ENCODE assay signal across 8 mouse cellular contexts in the genomic region with DNA sequence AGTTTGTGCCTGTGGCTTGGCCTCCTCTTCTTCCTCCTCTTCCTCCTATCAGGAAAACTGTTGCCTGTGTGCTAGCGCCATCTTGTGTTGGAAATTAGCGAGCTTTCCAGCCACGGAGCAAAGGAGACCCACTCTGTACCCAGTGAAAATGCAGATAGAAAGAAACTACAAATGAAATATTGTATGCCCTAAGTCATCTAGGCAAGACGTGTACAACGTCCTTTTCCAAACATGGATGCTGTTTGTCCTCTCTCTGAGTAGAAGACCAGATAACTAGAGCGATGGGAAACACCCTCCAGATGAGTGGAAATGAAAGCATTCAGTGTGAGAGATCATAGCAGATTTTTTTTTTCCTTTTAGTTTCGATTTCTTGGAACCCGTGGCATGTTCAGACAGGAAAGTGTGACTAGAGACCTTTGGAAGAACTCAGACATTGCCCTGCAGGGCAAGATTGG. TPM values are rescaled to one million over a fixed set of nuclear protein-coding genes. Genes with fewer than 3 reads are reported as not detected.
DNase-seq lines count a peak whose midpoint lies in the region; ATAC-seq and TF ChIP-seq lines count a peak whose summit lies in the region.

A gene (plus strand): TSS at position 405 of the 455 bp plus-strand sequence.

- peaks cover 2% of the 10 kb centered on the region for H3K4me1 ChIP-seq in testis, adult 2 months (ENCODE audit: control insufficient read depth, insufficient read depth, low read length)
- H3K4me1 ChIP-seq in kidney, adult 2 months (ENCODE audit: control insufficient read depth, insufficient read depth, low read length): no peaks in the 10 kb centered on the region
- peaks cover 3% of the 10 kb centered on the region; the same call in 1 of the 2 replicates for H3K4me1 ChIP-seq in limb, embryonic 12.5 days (replicated peaks)
- H3K4me1 ChIP-seq in midbrain, embryonic 14.5 days (ENCODE audit: control insufficient read depth, insufficient read depth, low read length): peaks cover 44% of the 10 kb centered on the region

- DNase-seq in testis, postnatal 14 days (ENCODE audit: low spot score): no peak
- peak; percentile 72 for DNase-seq in embryo, embryonic 9.5 days (ENCODE audit: extremely low spot score)
- peak; percentile 74 to 88 for DNase-seq in heart, adult 18-20 months
- peak; percentile 74 for DNase-seq in kidney, adult 2 months
- DNase-seq in midbrain, embryonic 14.5 days: peak; percentile 85
- DNase-seq in spleen, adult 18-20 months: peak; percentile 45 to 70

- H3K9me3 ChIP-seq in limb, embryonic 12.5 days: no peaks in the 10 kb centered on the region
- H3K9me3 ChIP-seq in midbrain, embryonic 14.5 days (ENCODE audit: control insufficient read depth, low read length): no peaks in the 10 kb centered on the region

- H3K4me2 ChIP-seq in limb, embryonic 12.5 days: peak within 1 kb of the TSS; percentile 8; the same call in 1 of the 2 replicates
- H3K4me2 ChIP-seq in midbrain, embryonic 14.5 days (ENCODE audit: low read length): no peak within 1 kb of the TSS

- no peak within 1 kb of the TSS for H3K9ac ChIP-seq in limb, embryonic 12.5 days (replicated peaks)
- no peak within 1 kb of the TSS for H3K9ac ChIP-seq in midbrain, embryonic 14.5 days (replicated peaks; ENCODE audit: low read length)

- H3K27ac ChIP-seq in testis, adult 2 months (ENCODE audit: control insufficient read depth, insufficient read depth, low read depth, low read length): no peak within 1 kb of the TSS
- H3K27ac ChIP-seq in kidney, adult 2 months (ENCODE audit: insufficient read depth, low read depth, low read length): peak within 1 kb of the TSS; percentile 55
- no peak within 1 kb of the TSS for H3K27ac ChIP-seq in limb, embryonic 12.5 days
- no peak within 1 kb of the TSS for H3K27ac ChIP-seq in midbrain, embryonic 14.5 days (replicated peaks; ENCODE audit: low read depth, low read length)

- no peaks in the 10 kb centered on the region for H3K27me3 ChIP-seq in testis, adult 2 months (ENCODE audit: control insufficient read depth, insufficient read depth, low read length)
- H3K27me3 ChIP-seq in kidney, adult 2 months (replicated peaks; ENCODE audit: control insufficient read depth, insufficient read depth, low read length): no peaks in the 10 kb centered on the region
- H3K27me3 ChIP-seq in limb, embryonic 12.5 days: peaks cover 22% of the 10 kb centered on the region
- H3K27me3 ChIP-seq in midbrain, embryonic 14.5 days (ENCODE audit: control insufficient read depth, insufficient read depth, low read length): no peaks in the 10 kb centered on the region

- peak within 1 kb of the TSS; percentile 1 for H3K4me3 ChIP-seq in testis, adult 2 months (ENCODE audit: control insufficient read depth, low read depth, low read length)
- peak within 1 kb of the TSS; percentile 46 for H3K4me3 ChIP-seq in kidney, adult 2 months (ENCODE audit: insufficient read depth, low read depth, low read length)
- H3K4me3 ChIP-seq in limb, embryonic 12.5 days (replicated peaks): no peak within 1 kb of the TSS
- H3K4me3 ChIP-seq in midbrain, embryonic 14.5 days (replicated peaks; ENCODE audit: low read depth, low read length): no peak within 1 kb of the TSS

- H3K36me3 ChIP-seq in testis, adult 2 months (ENCODE audit: control insufficient read depth, insufficient read depth, low read length): no peaks in the 10 kb centered on the region
- H3K36me3 ChIP-seq in kidney, adult 2 months (ENCODE audit: control insufficient read depth, insufficient read depth, low read length): no peaks in the 10 kb centered on the region
- no peaks in the 10 kb centered on the region for H3K36me3 ChIP-seq in limb, embryonic 12.5 days
- H3K36me3 ChIP-seq in midbrain, embryonic 14.5 days (ENCODE audit: control insufficient read depth, insufficient read depth, low read length): no peaks in the 10 kb centered on the region

- 7% methylated on average over 8 of the region's 8 CpGs for WGBS in kidney, adult 2 months
- WGBS in limb, embryonic 12.5 days: 20% methylated on average over 8 of the region's 8 CpGs
- 20% methylated on average over 8 of the region's 8 CpGs for whole genome bisulfite sequencing in midbrain, embryonic 14.5 days

- TF ChIP-seq CTCF in testis, adult 2 months (IDR thresholded peaks at IDR 0.05; ENCODE audit: control insufficient read depth, insufficient read depth, insufficient replicate concordance, low read depth, low read length): peak; percentile 33; the same call in 1 of the 2 replicates
- TF ChIP-seq CTCF in kidney, adult 2 months (conservative IDR thresholded peaks at IDR 0.05; ENCODE audit: insufficient read depth, insufficient read length, low read depth, low read length): peak; percentile 90

- no peak for TF ChIP-seq POLR2A in testis, adult 2 months (IDR thresholded peaks at IDR 0.05; ENCODE audit: control insufficient read depth, low read depth, low read length)
- no peak for TF ChIP-seq POLR2A in kidney, adult 2 months (IDR thresholded peaks at IDR 0.05; ENCODE audit: low read depth, low read length)

- ATAC-seq in limb, embryonic 12.5 days (ENCODE audit: insufficient number of reproducible peaks, insufficient read depth, low FRiP score, low TSS enrichment, low read depth): no peak
- ATAC-seq in midbrain, embryonic 14.5 days (ENCODE audit: low FRiP score, low TSS enrichment): no peak

RNA-seq across cellular contexts. Expression of the gene that starts here (rescaled TPM):
- 34.2 and 40.6 TPM in 2 replicates for polyA plus RNA-seq in testis, adult 2 months (2012; rRNA removed)
- 1 to 10 TPM; 8.7 to 9.7 TPM for total RNA-seq in heart, adult 18-20 months (2021)
- polyA plus RNA-seq in kidney, adult 2 months (2012; rRNA removed): 6.0 and 6.8 TPM in 2 replicates
- 33.9 and 35.9 TPM in 2 replicates for polyA plus RNA-seq in limb, embryonic 12.5 days (2016; fragmentation: Nextera tagmentation; extraction: Ambion mirVana)
- polyA plus RNA-seq in midbrain, embryonic 14.5 days (2014; fragmentation: Nextera tagmentation; extraction: Ambion mirVana): 79.6 and 111 TPM in 2 replicates

Comparison
In these comparisons a context has a peak if more than half of its experiments do, and no peak if none do; other contexts are left out.
1. H3K4me3 ChIP-seq: peak in testis, adult 2 months (single experiment) and kidney, adult 2 months (single experiment); none in limb, embryonic 12.5 days (single experiment) and midbrain, embryonic 14.5 days (single experiment).